Mouse (Mus musculus): ENCODE data around the gene Ints2. TPM values are rescaled to one million over a fixed set of nuclear protein-coding genes. Genes with fewer than 3 reads are reported as not detected.
A peak's percentile ranks its signal among the peaks of the same experiment; 100 is the strongest.
"Not testable (repeated sequence)": the region's sequence is repeated elsewhere in the genome, so short reads cannot be mapped to it uniquely, and the experiment has no call there.

The Ints2 gene
- 21.7 and 35.7 TPM in 2 replicates for polyA plus RNA-seq (2014; fragmentation: Nextera tagmentation; extraction: Ambion mirVana)

DNA sequence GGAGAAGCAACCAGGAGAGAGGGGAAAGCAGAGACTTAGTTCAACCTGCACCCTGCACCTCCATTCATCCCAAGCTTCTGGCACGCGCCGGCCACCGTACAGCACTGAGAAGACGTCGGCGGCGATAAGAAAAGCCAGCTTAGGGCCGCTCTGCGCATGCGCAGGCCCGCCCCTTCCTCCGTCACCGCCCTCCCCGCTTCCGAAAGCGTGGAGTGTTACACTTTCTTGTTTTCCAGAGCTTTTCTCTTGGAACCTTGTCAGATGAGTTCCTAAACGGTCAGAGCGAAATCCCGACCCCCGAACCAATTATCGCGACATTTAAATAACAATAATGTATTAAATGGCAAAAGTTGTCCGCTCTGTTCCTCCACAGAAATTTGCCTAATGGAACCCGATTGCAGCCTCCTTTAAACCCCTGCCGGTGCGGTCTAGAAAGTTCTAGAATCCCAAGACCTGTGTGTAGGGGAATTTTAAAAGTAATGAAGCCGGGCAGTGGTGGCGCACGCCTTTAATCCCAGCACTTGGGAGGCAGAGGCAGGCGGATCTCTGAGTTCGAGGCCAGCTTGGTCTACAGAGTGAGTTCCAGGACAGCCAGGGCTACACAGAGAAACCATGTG lies at the start of gene Ints2:
Gene Ints2 (minus strand): TSS at position 116 of the 617 bp plus-strand sequence.
- peak; percentile 94 for ATAC-seq (ENCODE audit: low FRiP score, low TSS enrichment)
- H3K9me3 ChIP-seq (ENCODE audit: control insufficient read depth, low read length), result no peaks in the 10 kb centered on the region
- H3K9ac ChIP-seq (ENCODE audit: low read depth, low read length), result peak within 1 kb of the TSS; percentile 86
- no peaks in the 10 kb centered on the region for H3K27me3 ChIP-seq (ENCODE audit: control insufficient read depth, insufficient read depth, low read length)
- H3K4me3 ChIP-seq (ENCODE audit: low read length), result peak within 1 kb of the TSS; percentile 79
- WGBS, result 7% methylated on average over 32 of the region's 32 CpGs
- peak within 1 kb of the TSS; percentile 65; the same call in 1 of the 2 replicates for H3K27ac ChIP-seq (ENCODE audit: low read depth, low read length)
- H3K4me2 ChIP-seq (replicated peaks; ENCODE audit: low read depth, low read length), result peak within 1 kb of the TSS; percentile 59
- peaks cover 8% of the 10 kb centered on the region; the same call in 1 of the 2 replicates for H3K4me1 ChIP-seq (ENCODE audit: control insufficient read depth, insufficient read depth, low read length)
- H3K36me3 ChIP-seq (ENCODE audit: control insufficient read depth, insufficient read depth, low read length), result peaks cover 7% of the 10 kb centered on the region

- H3K27ac ChIP-seq (ENCODE audit: low read depth, low read length); H3K27me3 ChIP-seq (ENCODE audit: control insufficient read depth, insufficient read depth, low read length); H3K9me3 ChIP-seq (ENCODE audit: control insufficient read depth, low read length); H3K9ac ChIP-seq (ENCODE audit: low read depth, low read length); H3K4me3 ChIP-seq (ENCODE audit: low read length); H3K4me1 ChIP-seq (ENCODE audit: control insufficient read depth, insufficient read depth, low read length); H3K4me2 ChIP-seq (replicated peaks; ENCODE audit: low read depth, low read length); ATAC-seq (ENCODE audit: low FRiP score, low TSS enrichment): not testable (repeated sequence)
- peaks cover 47% of the 10 kb centered on the region for H3K36me3 ChIP-seq (ENCODE audit: control insufficient read depth, insufficient read depth, low read length)
- 96% methylated on average over 10 of the region's 10 CpGs for WGBS
These were observed 34.8 kb upstream of the Ints2 start for GRCm38 (mm10) chr11:86292201-86292600.

DNA sequence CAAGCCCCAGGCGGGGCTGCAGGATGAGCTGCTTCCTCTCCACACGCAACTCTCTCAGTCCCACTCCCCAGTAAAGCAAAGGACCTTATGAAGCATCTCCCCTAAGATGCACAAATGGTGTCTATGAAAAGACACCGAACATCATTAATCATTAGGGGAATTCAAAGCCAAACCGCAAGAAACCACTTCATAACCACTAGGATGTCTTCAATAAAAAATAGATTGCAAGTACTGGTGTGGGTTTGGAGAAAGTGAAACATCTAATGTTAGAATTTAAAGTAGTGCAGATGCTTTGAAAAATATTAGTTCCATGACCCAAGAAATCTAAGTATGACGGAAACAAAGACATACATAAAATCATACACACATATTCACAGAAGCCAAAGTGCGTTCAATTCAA lies 34.3 kb upstream of the Ints2 start:
- Histone ChIP-seq H3K4me1 (ENCODE audit: control insufficient read depth, insufficient read depth, low read length) (no peaks in the 10 kb centered on the region), H3K27me3 (ENCODE audit: control insufficient read depth, insufficient read depth, low read length) (no peaks in the 10 kb centered on the region), H3K9me3 (ENCODE audit: control insufficient read depth, low read length) (no peaks in the 10 kb centered on the region), H3K9ac (ENCODE audit: low read depth, low read length) (no peak overlapping the region), H3K27ac (ENCODE audit: low read depth, low read length) (no peak overlapping the region), H3K36me3 (ENCODE audit: control insufficient read depth, insufficient read depth, low read length) (peaks cover 43% of the 10 kb centered on the region), H3K4me3 (ENCODE audit: low read length) (no peak overlapping the region), H3K4me2 (replicated peaks; ENCODE audit: low read depth, low read length) (no peak overlapping the region)
- no peak for ATAC-seq (ENCODE audit: low FRiP score, low TSS enrichment)
- WGBS, result 92% methylated on average over 6 of the region's 6 CpGs

DNA sequence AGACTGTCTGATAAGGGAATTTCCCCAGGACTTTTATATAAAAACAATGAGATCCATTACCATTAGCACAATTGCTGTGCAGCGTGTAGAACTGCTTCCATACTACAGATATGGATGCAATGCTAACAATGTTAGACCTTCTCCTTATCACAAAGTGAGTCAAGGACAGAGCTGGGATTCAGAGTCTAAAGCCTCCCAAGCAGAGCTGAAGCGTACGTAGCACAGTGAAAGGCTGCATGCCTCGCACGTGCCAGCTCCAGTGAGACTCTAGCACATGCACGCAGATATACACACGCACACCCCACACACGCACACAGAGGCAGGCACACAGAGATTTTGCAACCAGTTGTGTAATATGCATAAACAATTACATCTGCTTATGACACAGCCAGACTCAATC lies 28.4 kb upstream of the Ints2 start:
- H3K9ac ChIP-seq (ENCODE audit: low read depth, low read length), result no peak overlapping the region
- no peak overlapping the region for H3K4me3 ChIP-seq (ENCODE audit: low read length)
- no peaks in the 10 kb centered on the region for H3K27me3 ChIP-seq (ENCODE audit: control insufficient read depth, insufficient read depth, low read length)
- H3K4me1 ChIP-seq (ENCODE audit: control insufficient read depth, insufficient read depth, low read length), result no peaks in the 10 kb centered on the region
- H3K27ac ChIP-seq (ENCODE audit: low read depth, low read length), result no peak overlapping the region
- no peak overlapping the region for H3K4me2 ChIP-seq (replicated peaks; ENCODE audit: low read depth, low read length)
- no peaks in the 10 kb centered on the region for H3K9me3 ChIP-seq (ENCODE audit: control insufficient read depth, low read length)
- ATAC-seq (ENCODE audit: low FRiP score, low TSS enrichment), result no peak
- 97% methylated on average over 8 of the region's 8 CpGs for WGBS
- peaks cover 79% of the 10 kb centered on the region for H3K36me3 ChIP-seq (ENCODE audit: control insufficient read depth, insufficient read depth, low read length)

GRCm38 (mm10) chr11:86278442-86279102 lies 21.2 kb upstream of the Ints2 start:
- no peak for ATAC-seq (ENCODE audit: low FRiP score, low TSS enrichment)
- H3K9ac ChIP-seq (ENCODE audit: low read depth, low read length), result no peak overlapping the region
- H3K27me3 ChIP-seq (ENCODE audit: control insufficient read depth, insufficient read depth, low read length), result no peaks in the 10 kb centered on the region
- H3K9me3 ChIP-seq (ENCODE audit: control insufficient read depth, low read length), result no peaks in the 10 kb centered on the region
- no peak overlapping the region for H3K27ac ChIP-seq (ENCODE audit: low read depth, low read length)
- H3K4me2 ChIP-seq (replicated peaks; ENCODE audit: low read depth, low read length), result no peak overlapping the region
- 96% methylated on average over 6 of the region's 6 CpGs for WGBS
- no peaks in the 10 kb centered on the region for H3K4me1 ChIP-seq (ENCODE audit: control insufficient read depth, insufficient read depth, low read length)
- peaks cover 85% of the 10 kb centered on the region for H3K36me3 ChIP-seq (ENCODE audit: control insufficient read depth, insufficient read depth, low read length)
- H3K4me3 ChIP-seq (ENCODE audit: low read length), result no peak overlapping the region

DNA sequence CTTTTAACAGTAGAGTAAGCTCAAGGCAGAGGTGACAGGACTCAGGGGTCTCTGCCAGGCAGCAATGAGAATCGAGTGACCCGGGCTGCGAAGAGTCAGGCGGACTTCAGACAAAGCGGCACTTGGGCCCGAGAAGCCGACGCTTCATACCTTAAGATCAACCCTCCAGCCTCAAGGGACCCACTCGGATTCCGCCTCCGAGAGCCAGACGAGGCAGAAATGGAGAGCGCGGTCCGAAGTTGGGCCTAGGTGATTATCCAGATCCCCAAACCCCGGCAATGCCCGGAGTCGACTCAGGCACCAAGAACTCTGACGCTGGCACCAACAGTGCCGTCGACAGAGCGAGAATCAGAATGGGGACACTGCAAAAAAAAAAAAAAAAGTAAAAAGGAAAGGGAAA lies 321 bp downstream of the Ints2 start:
- Histone ChIP-seq H3K27ac (ENCODE audit: low read depth, low read length) (peak overlapping the region; percentile 65; the same call in 1 of the 2 replicates), H3K36me3 (ENCODE audit: control insufficient read depth, insufficient read depth, low read length) (peaks cover 12% of the 10 kb centered on the region), H3K9ac (ENCODE audit: low read depth, low read length) (peak overlapping the region; percentile 86), H3K4me2 (replicated peaks; ENCODE audit: low read depth, low read length) (peak overlapping the region; percentile 59), H3K9me3 (ENCODE audit: control insufficient read depth, low read length) (no peaks in the 10 kb centered on the region), H3K4me3 (ENCODE audit: low read length) (peak overlapping the region; percentile 79), H3K27me3 (ENCODE audit: control insufficient read depth, insufficient read depth, low read length) (no peaks in the 10 kb centered on the region), H3K4me1 (ENCODE audit: control insufficient read depth, insufficient read depth, low read length) (peaks cover 8% of the 10 kb centered on the region; the same call in 1 of the 2 replicates)
- no peak for ATAC-seq (ENCODE audit: low FRiP score, low TSS enrichment)
- WGBS, result under 1% methylated on average over 22 of the region's 22 CpGs

DNA sequence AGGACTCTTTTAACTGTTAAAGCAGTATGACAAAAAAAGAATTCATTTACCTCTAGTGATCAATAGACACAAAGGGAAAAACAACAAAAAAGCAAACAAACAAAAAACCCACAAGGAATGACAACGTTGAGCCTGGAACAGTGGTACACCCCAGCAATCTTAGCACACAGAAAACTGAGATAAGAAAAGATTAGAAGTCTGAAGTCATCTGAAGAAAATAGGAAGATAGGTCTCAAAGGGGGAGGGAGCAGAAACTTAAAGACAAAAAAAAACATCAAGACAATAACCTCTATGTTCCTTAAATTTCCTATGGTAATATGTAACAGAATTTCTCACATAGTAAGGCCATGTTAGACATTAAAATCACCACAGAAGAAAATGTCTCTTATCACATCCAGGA lies 4.0 kb downstream of the Ints2 start:
- ATAC-seq (ENCODE audit: low FRiP score, low TSS enrichment), result no peak
- H3K27me3 ChIP-seq (ENCODE audit: control insufficient read depth, insufficient read depth, low read length), result no peaks in the 10 kb centered on the region
- H3K9me3 ChIP-seq (ENCODE audit: control insufficient read depth, low read length), result no peaks in the 10 kb centered on the region
- H3K36me3 ChIP-seq (ENCODE audit: control insufficient read depth, insufficient read depth, low read length), result peaks cover 38% of the 10 kb centered on the region
- WGBS, result 87% methylated on average over 1 of the region's 1 CpGs
- no peak overlapping the region for H3K4me2 ChIP-seq (replicated peaks; ENCODE audit: low read depth, low read length)
- no peak overlapping the region for H3K4me3 ChIP-seq (ENCODE audit: low read length)
- H3K4me1 ChIP-seq (ENCODE audit: control insufficient read depth, insufficient read depth, low read length), result peaks cover 8% of the 10 kb centered on the region; the same call in 1 of the 2 replicates
- H3K27ac ChIP-seq (ENCODE audit: low read depth, low read length), result no peak overlapping the region
- H3K9ac ChIP-seq (ENCODE audit: low read depth, low read length), result no peak overlapping the region

- Histone ChIP-seq H3K9ac (ENCODE audit: low read depth, low read length) (no peak overlapping the region), H3K4me2 (replicated peaks; ENCODE audit: low read depth, low read length) (no peak overlapping the region), H3K4me1 (ENCODE audit: control insufficient read depth, insufficient read depth, low read length) (no peaks in the 10 kb centered on the region), H3K4me3 (ENCODE audit: low read length) (no peak overlapping the region), H3K27ac (ENCODE audit: low read depth, low read length) (no peak overlapping the region), H3K36me3 (ENCODE audit: control insufficient read depth, insufficient read depth, low read length) (peaks cover 58% of the 10 kb centered on the region), H3K9me3 (ENCODE audit: control insufficient read depth, low read length) (no peaks in the 10 kb centered on the region), H3K27me3 (ENCODE audit: control insufficient read depth, insufficient read depth, low read length) (no peaks in the 10 kb centered on the region)
- no peak for ATAC-seq (ENCODE audit: low FRiP score, low TSS enrichment)
- 63% methylated on average over 4 of the region's 4 CpGs for WGBS
These were observed 24.9 kb downstream of the Ints2 start for GRCm38 (mm10) chr11:86232446-86232845.

DNA sequence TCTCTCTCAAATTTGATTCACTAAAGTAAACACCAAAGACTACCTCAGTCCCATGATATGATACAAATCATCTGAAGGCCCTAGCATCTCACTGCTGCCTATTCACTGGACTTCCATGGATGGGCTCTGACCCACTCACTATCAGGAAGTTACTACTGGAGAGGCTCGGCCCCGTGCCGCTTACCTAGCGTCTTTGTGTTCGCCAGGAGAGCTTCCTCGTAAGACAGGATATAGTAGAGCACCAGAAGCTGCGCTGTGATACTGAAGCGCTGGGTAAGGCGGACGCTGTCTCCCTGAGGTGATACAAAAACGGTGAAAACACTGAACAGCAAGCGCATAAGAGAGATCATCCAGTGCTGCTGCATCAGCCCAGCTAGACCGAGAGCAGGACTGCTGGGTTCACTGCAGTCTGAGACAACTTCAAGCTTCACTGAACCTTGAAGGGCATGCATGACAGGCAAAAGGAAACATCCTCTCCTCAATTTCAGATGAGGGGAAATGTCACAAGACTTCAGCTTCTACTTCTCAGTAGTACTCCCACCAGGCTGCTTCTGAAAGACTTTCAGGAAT lies 25.5 kb downstream of the Ints2 start:
- 86% methylated on average over 13 of the region's 13 CpGs for WGBS
- Histone ChIP-seq H3K4me3 (ENCODE audit: low read length) (no peak overlapping the region), H3K9ac (ENCODE audit: low read depth, low read length) (no peak overlapping the region), H3K4me2 (replicated peaks; ENCODE audit: low read depth, low read length) (no peak overlapping the region), H3K27me3 (ENCODE audit: control insufficient read depth, insufficient read depth, low read length) (no peaks in the 10 kb centered on the region), H3K27ac (ENCODE audit: low read depth, low read length) (no peak overlapping the region), H3K9me3 (ENCODE audit: control insufficient read depth, low read length) (no peaks in the 10 kb centered on the region), H3K36me3 (ENCODE audit: control insufficient read depth, insufficient read depth, low read length) (peaks cover 57% of the 10 kb centered on the region), H3K4me1 (ENCODE audit: control insufficient read depth, insufficient read depth, low read length) (no peaks in the 10 kb centered on the region)
- ATAC-seq (ENCODE audit: low FRiP score, low TSS enrichment), result no peak
